15 mouse cellular contexts compared by ENCODE assay signal in genomic region chr2:140007406-140007805, GRCm38 (mm10).
"Had no signal": no experiment of that assay in that cellular context is flagged by ENCODE, and none has a peak within 500 bp of the region (broad histone marks: within the 10 kb centered on the region; RNA-seq: fewer than 3 reads in every experiment).

No protein-coding gene starts in this region.

- ATAC-seq: midbrain, embryonic 13.5 days; midbrain, embryonic 15.5 days had no signal

- H3K4me3 ChIP-seq: megakaryocyte, embryonic 14.5 days; midbrain, embryonic 13.5 days; midbrain, embryonic 15.5 days; neural tube, embryonic 12.5 days had no signal

- DNase-seq: lung, adult 18-20 months; lung, embryonic 14.5 days; lung, postnatal 10 days; lung, postnatal 4 days; right cerebral cortex, adult 18-20 months; right cerebral cortex, postnatal 25 days; right cerebral cortex, postnatal 4 days; spleen, adult 18-20 months; thymus, adult 18-20 months; thymus, postnatal 14 days; thymus, postnatal 36 days had no signal

- H3K27ac ChIP-seq: midbrain, embryonic 13.5 days; midbrain, embryonic 15.5 days; neural tube, embryonic 12.5 days had no signal

- H3K4me1 ChIP-seq: midbrain, embryonic 13.5 days; midbrain, embryonic 15.5 days; neural tube, embryonic 12.5 days had no signal
